ENCODE assay signal across 20 mouse cellular contexts in genomic region chr19:37927911-37928310, GRCm38 (mm10).
"Had no signal": no experiment of that assay in that cellular context is flagged by ENCODE, and none has a peak within 500 bp of the region (broad histone marks: within the 10 kb centered on the region; RNA-seq: fewer than 3 reads in every experiment).

No protein-coding gene starts in this region.

- H3K4me1 ChIP-seq: hindbrain, embryonic 13.5 days; intestine, embryonic 15.5 days; limb, embryonic 12.5 days; limb, embryonic 15.5 days had no signal

- H3K4me3 ChIP-seq: hindbrain, embryonic 13.5 days; intestine, embryonic 15.5 days; layer of hippocampus, adult 2 months; limb, embryonic 12.5 days; limb, embryonic 15.5 days had no signal

- H3K9me3 ChIP-seq: hindbrain, embryonic 13.5 days; intestine, embryonic 15.5 days; limb, embryonic 12.5 days; limb, embryonic 15.5 days had no signal

- ATAC-seq: hindbrain, embryonic 16.5 days; intestine, embryonic 15.5 days; liver, postnatal 0 days; lung, postnatal 0 days had no signal

- H3K4me2 ChIP-seq: hindbrain, embryonic 13.5 days; intestine, embryonic 15.5 days; limb, embryonic 12.5 days; limb, embryonic 15.5 days; liver, embryonic 11.5 days; lung, embryonic 14.5 days had no signal

- H3K9ac ChIP-seq: hindbrain, embryonic 13.5 days; intestine, embryonic 15.5 days; limb, embryonic 12.5 days; limb, embryonic 15.5 days; liver, embryonic 14.5 days; liver, postnatal 0 days; lung, embryonic 14.5 days had no signal

- DNase-seq: layer of hippocampus, postnatal 36 days; left cerebral cortex, postnatal 4 days; liver, postnatal 0 days; lung, embryonic 14.5 days; midbrain, embryonic 14.5 days; right cerebral cortex, postnatal 4 days; thymus, adult 2 months; thymus, postnatal 14 days; thymus, postnatal 4 days had no signal

- H3K27me3 ChIP-seq: hindbrain, embryonic 13.5 days; intestine, embryonic 15.5 days; limb, embryonic 12.5 days; limb, embryonic 15.5 days had no signal

- H3K27ac ChIP-seq: hindbrain, embryonic 13.5 days; intestine, embryonic 15.5 days; layer of hippocampus, adult 2 months; limb, embryonic 12.5 days; limb, embryonic 15.5 days; liver, embryonic 14.5 days; macrophage; stomach, postnatal 0 days had no signal

- H3K36me3 ChIP-seq: hindbrain, embryonic 13.5 days; intestine, embryonic 15.5 days; limb, embryonic 12.5 days; limb, embryonic 15.5 days had no signal
